9 mouse cellular contexts compared by ENCODE assay signal in genomic region chr11:69802648-69803105, GRCm38 (mm10). TPM values are rescaled to one million over a fixed set of nuclear protein-coding genes. Genes with fewer than 3 reads are reported as not detected.
DNase-seq lines count a peak whose midpoint lies in the region; ATAC-seq lines count a peak whose summit lies in the region.
"Had no signal": no experiment of that assay in that cellular context is flagged by ENCODE, and none has a peak within 500 bp of the region (broad histone marks: within the 10 kb centered on the region; RNA-seq: fewer than 3 reads in every experiment).

No protein-coding gene starts in this region.

- peak; percentile 58 for DNase-seq in NIH3T3 (ENCODE audit: low read depth)
- DNase-seq in cerebellum, postnatal 14 days = peak; percentile 84 to 85
- DNase-seq in gastrocnemius, adult 8-10 months (ENCODE audit: low spot score in 2 of 2) = peak; percentile 75 to 79
- peak; percentile 77 to 92 for DNase-seq in left cerebral cortex, postnatal 10 days (ENCODE audit: extremely low spot score in 1 of 2, low spot score in 2 of 2)
- DNase-seq in right cerebral cortex, postnatal 14 days = peak; percentile 78
- DNase-seq in c-Kit-positive CD71-positive TER-119-positive erythroid progenitor cells, embryonic 14.5 days (ENCODE audit: low spot score) = no peak

- intact Hi-C loops in left cerebral cortex, postnatal 10 days (cut with DNase I) = loop anchor here (2.0 to 5.0 kb wide), 3 partner anchors 35 to 75 kb away; partner anchors contain the start of genes Nlgn2, Polr2a, Tmem256 and Tmem95

- peak overlapping the region; percentile 95 for H3K27ac ChIP-seq in hindbrain, embryonic 16.5 days (ENCODE audit: low read depth, low read length)

- H3K9me3 ChIP-seq in hindbrain, embryonic 16.5 days (ENCODE audit: control insufficient read depth, low read length) = no peaks in the 10 kb centered on the region

- H3K4me1 ChIP-seq in hindbrain, embryonic 16.5 days (ENCODE audit: control insufficient read depth, insufficient read depth, low read depth, low read length) = peaks cover 50% of the 10 kb centered on the region

- no peaks in the 10 kb centered on the region for H3K36me3 ChIP-seq in hindbrain, embryonic 16.5 days (ENCODE audit: control insufficient read depth, insufficient read depth, low read length)

- peak overlapping the region; percentile 85 for H3K4me2 ChIP-seq in hindbrain, embryonic 16.5 days (ENCODE audit: low read length)

- ATAC-seq in hindbrain, embryonic 16.5 days = peak; percentile 48
- peak; percentile 51 for ATAC-seq in megakaryocyte, adult 5-6 weeks (ENCODE audit: poor library complexity, severe bottlenecking)

- WGBS in hindbrain, embryonic 16.5 days = under 1% methylated on average over 28 of the region's 33 CpGs

- H3K27me3 ChIP-seq in hindbrain, embryonic 16.5 days (replicated peaks; ENCODE audit: control insufficient read depth, insufficient read depth, low read length) = peaks cover 18% of the 10 kb centered on the region

- H3K9ac ChIP-seq in hindbrain, embryonic 16.5 days (ENCODE audit: low read depth, low read length) = peak overlapping the region; percentile 85

- H3K4me3 ChIP-seq in hindbrain, embryonic 16.5 days (ENCODE audit: low read length) = peak overlapping the region; percentile 61

RNA-seq across cellular contexts. Expression of gene Fgf11, which starts 1.0 kb away (rescaled TPM):
- 1 to 10 TPM; 2.5 to 5.8 (median 4.0) TPM for total RNA-seq in gastrocnemius, adult 8-10 months (2022)
- polyA plus RNA-seq in hindbrain, embryonic 16.5 days (2015; fragmentation: Nextera tagmentation; extraction: Ambion mirVana) = 6.7 and 7.2 TPM in 2 replicates
- total RNA-seq in left cerebral cortex, postnatal 10 days (2021) = 10 to 100 TPM; 20.0 to 21.5 TPM
- 0.14 TPM in 1 of 2 replicates, not detected in the other for total RNA-seq in megakaryocyte, adult 5-6 weeks (2015)
- total RNA-seq in megakaryocyte, adult 5-6 weeks (2017) = not detected in 2 replicates
- total RNA-seq: neutrophil, adult 5-6 weeks had no signal

RNA-seq across cellular contexts. Expression of gene Tmem102, which starts 2.7 kb away (rescaled TPM):
- under 1 TPM; 0.17 to 0.31 (median 0.24) TPM for total RNA-seq in gastrocnemius, adult 8-10 months (2022)
- polyA plus RNA-seq in hindbrain, embryonic 16.5 days (2015; fragmentation: Nextera tagmentation; extraction: Ambion mirVana) = 1.3 and 1.6 TPM in 2 replicates
- not detected for total RNA-seq in left cerebral cortex, postnatal 10 days (2021)
- not detected in 2 replicates for total RNA-seq in megakaryocyte, adult 5-6 weeks (2015)
- not detected in 2 replicates for total RNA-seq in megakaryocyte, adult 5-6 weeks (2017)

RNA-seq across cellular contexts. Expression of gene Chrnb1, which starts 6.9 kb away (rescaled TPM):
- total RNA-seq in gastrocnemius, adult 8-10 months (2022) = 10 to 100 TPM; 25.2 to 33.8 (median 28.9) TPM
- 1.4 and 2.9 TPM in 2 replicates for polyA plus RNA-seq in hindbrain, embryonic 16.5 days (2015; fragmentation: Nextera tagmentation; extraction: Ambion mirVana)
- total RNA-seq in left cerebral cortex, postnatal 10 days (2021) = 1 to 10 TPM in 1 of 2 experiments, under 1 TPM in 1; 0.95 to 1.2 TPM
- 0.32 and 0.36 TPM in 2 replicates for total RNA-seq in megakaryocyte, adult 5-6 weeks (2015)
- 0.16 TPM in 1 of 2 replicates, not detected in the other for total RNA-seq in megakaryocyte, adult 5-6 weeks (2017)

RNA-seq across cellular contexts. Expression of gene Gm39566, which starts 12.4 kb away (rescaled TPM):
- not detected for total RNA-seq in gastrocnemius, adult 8-10 months (2022)
- polyA plus RNA-seq in hindbrain, embryonic 16.5 days (2015; fragmentation: Nextera tagmentation; extraction: Ambion mirVana) = not detected in 2 replicates
- total RNA-seq in left cerebral cortex, postnatal 10 days (2021) = not detected
- not detected in 2 replicates for total RNA-seq in megakaryocyte, adult 5-6 weeks (2015)
- total RNA-seq in megakaryocyte, adult 5-6 weeks (2017) = not detected in 2 replicates
- total RNA-seq: neutrophil, adult 5-6 weeks had no signal

RNA-seq across cellular contexts. Expression of gene Spem2, which starts 15.6 kb away (rescaled TPM):
- total RNA-seq in gastrocnemius, adult 8-10 months (2022) = not detected
- not detected in 2 replicates for polyA plus RNA-seq in hindbrain, embryonic 16.5 days (2015; fragmentation: Nextera tagmentation; extraction: Ambion mirVana)
- not detected for total RNA-seq in left cerebral cortex, postnatal 10 days (2021)
- not detected in 2 replicates for total RNA-seq in megakaryocyte, adult 5-6 weeks (2015)
- total RNA-seq in megakaryocyte, adult 5-6 weeks (2017) = not detected in 2 replicates

Comparison
In these comparisons a context has a peak if more than half of its experiments do, and no peak if none do; other contexts are left out.
1. RNA of gene Chrnb1, which starts 6.9 kb away (total RNA-seq): 25.2 to 33.8 TPM in gastrocnemius, adult 8-10 months; 0.95 to 1.2 TPM in left cerebral cortex, postnatal 10 days and 0.16 to 0.36 TPM in megakaryocyte, adult 5-6 weeks; every median in the first group is over 10 times any median in the second.